Mouse (Mus musculus) intestine, embryonic 14.5 days (tissue): ENCODE data around the gene 6030408B16Rik. TPM values are rescaled to one million over a fixed set of nuclear protein-coding genes. Genes with fewer than 3 reads are reported as not detected.

Experiments
- ATAC-seq: fragments of 200-750 bp; cut with Nextera tagmentation; replicated peaks from 2 replicates; pipeline ENCODE4 v1.8.0; 2017; ENCODE audit warnings: low read depth, moderate number of reproducible peaks, moderate TSS enrichment, moderate library complexity; ENCODE audit not compliant: low FRiP score, low TSS enrichment
- DNase-seq: peaks from one replicate; pipeline ENCODE4 v3.0.0-alpha.2; 2018; ENCODE audit warnings: low spot score
- H3K27ac ChIP-seq: fragments of 300-500 bp; sonication (generic); 2 replicates; pipeline ENCODE4 v1.5.1; 2014; ENCODE audit warnings: low read depth, mild to moderate bottlenecking, control low read depth
- H3K27me3 ChIP-seq: fragments of 300-500 bp; sonication (generic); replicated peaks from 2 replicates; pipeline ENCODE4 v1.6.1; 2014; ENCODE audit warnings: low read length, control low read depth; ENCODE audit not compliant: control insufficient read depth, insufficient read depth
- H3K36me3 ChIP-seq: fragments of 300-500 bp; sonication (generic); 2 replicates; pipeline ENCODE4 v1.6.1; 2014; ENCODE audit warnings: low read length, control low read depth; ENCODE audit not compliant: control insufficient read depth, insufficient read depth
- H3K4me1 ChIP-seq: fragments of 300-500 bp; sonication (generic); replicated peaks from 2 replicates; pipeline ENCODE4 v1.6.1; 2014; ENCODE audit warnings: low read length, control low read depth, mixed read lengths; ENCODE audit not compliant: control insufficient read depth, insufficient read depth
- H3K4me2 ChIP-seq: fragments of 300-500 bp; sonication (generic); 2 replicates; pipeline ENCODE4 v1.6.1; 2014; ENCODE audit warnings: low read length
- H3K4me3 ChIP-seq: fragments of 300-500 bp; sonication (generic); 2 replicates; pipeline ENCODE4 v1.5.1; 2014; ENCODE audit warnings: low read depth, low read length, control low read depth, mixed read lengths
- H3K9ac ChIP-seq: fragments of 300-500 bp; sonication (generic); 2 replicates; pipeline ENCODE4 v1.6.1; 2014; ENCODE audit warnings: mild to moderate bottlenecking, low read length
- H3K9me3 ChIP-seq: fragments of 300-500 bp; sonication (generic); 2 replicates; pipeline ENCODE4 v1.6.1; 2016; ENCODE audit warnings: low read length, control low read depth; ENCODE audit not compliant: control insufficient read depth
- WGBS: fragments of 180-500 bp; shearing (Covaris S2); extraction: QIAGEN DNeasy Blood & Tissue Kit; methylation state at CpG from one replicate; pipeline ENCODE4 v1.1.7; 2014; 5-methylcytosine and 5-hydroxymethylcytosine counted together
- polyA plus RNA-seq: library from polyadenylated mRNA; unstranded; fragments of >200 nt; fragmentation: Nextera tagmentation; extraction: Ambion mirVana; gene quantifications from 2 replicates; pipeline ENCODE4 v1.2.1, GENCODE M21; 2014

6030408B16Rik gene
- polyA plus RNA-seq, 1 experiment from 2014 or later, result 5.9 TPM

GRCm38 (mm10) chr15:101253563-101253885 is 39.5 kb upstream of the 6030408B16Rik start:
- no peak overlapping the region for H3K27ac ChIP-seq
- H3K4me1 ChIP-seq, result peaks cover 8% of the 10 kb centered on the region; the same call in 1 of the 2 replicates
- peak overlapping the region; percentile 75 for H3K9ac ChIP-seq
- DNase-seq (no peak), ATAC-seq (no peak)
- H3K9me3 ChIP-seq, result peaks cover 4% of the 10 kb centered on the region; the same call in 1 of the 2 replicates
- 34% methylated on average over 3 of the region's 3 CpGs for WGBS
- H3K4me2 ChIP-seq, result peak overlapping the region; percentile 88
- no peaks in the 10 kb centered on the region for H3K36me3 ChIP-seq
- H3K27me3 ChIP-seq, result no peaks in the 10 kb centered on the region
- peak overlapping the region; percentile 62 for H3K4me3 ChIP-seq

GRCm38 (mm10) chr15:101253886-101254795 is 38.9 kb upstream of the 6030408B16Rik start, which contains the start of gene Nr4a1:
Gene Nr4a1 (plus strand): TSS chr15:101254269.
- peak; percentile 64 for ATAC-seq
- Histone ChIP-seq H3K9ac (peak within 1 kb of the TSS; percentile 75), H3K27ac (peak within 1 kb of the TSS; percentile 34; the same call in 1 of the 2 replicates), H3K4me3 (peak within 1 kb of the TSS; percentile 62), H3K9me3 (peaks cover 4% of the 10 kb centered on the region; the same call in 1 of the 2 replicates), H3K36me3 (no peaks in the 10 kb centered on the region), H3K27me3 (no peaks in the 10 kb centered on the region), H3K4me2 (peak within 1 kb of the TSS; percentile 88), H3K4me1 (peaks cover 3% of the 10 kb centered on the region; the same call in 1 of the 2 replicates)
- peak; percentile 82 for DNase-seq
- 2% methylated on average over 69 of the region's 82 CpGs for WGBS

GRCm38 (mm10) chr15:101255842-101256462 is 37.1 kb upstream of the 6030408B16Rik start:
- Histone ChIP-seq H3K4me3 (no peak overlapping the region), H3K4me2 (no peak overlapping the region), H3K27me3 (no peaks in the 10 kb centered on the region), H3K27ac (no peak overlapping the region), H3K36me3 (no peaks in the 10 kb centered on the region), H3K4me1 (peaks cover 13% of the 10 kb centered on the region), H3K9me3 (peaks cover 4% of the 10 kb centered on the region; the same call in 1 of the 2 replicates), H3K9ac (no peak overlapping the region)
- no peak for DNase-seq
- no peak for ATAC-seq
- 85% methylated on average over 7 of the region's 7 CpGs for WGBS

- Histone ChIP-seq H3K9me3 (peaks cover 4% of the 10 kb centered on the region; the same call in 1 of the 2 replicates), H3K9ac (no peak overlapping the region), H3K4me2 (no peak overlapping the region), H3K36me3 (no peaks in the 10 kb centered on the region), H3K27me3 (no peaks in the 10 kb centered on the region), H3K27ac (no peak overlapping the region), H3K4me1 (peaks cover 20% of the 10 kb centered on the region), H3K4me3 (no peak overlapping the region)
- DNase-seq (no peak), ATAC-seq (no peak)
- 75% methylated on average over 14 of the region's 14 CpGs for WGBS
Measured at GRCm38 (mm10) chr15:101256463-101257206, 36.4 kb upstream of the 6030408B16Rik start.

GRCm38 (mm10) chr15:101258420-101258819 is 34.6 kb upstream of the 6030408B16Rik start:
- Histone ChIP-seq H3K9ac (no peak overlapping the region), H3K4me1 (peaks cover 28% of the 10 kb centered on the region), H3K27me3 (no peaks in the 10 kb centered on the region), H3K4me2 (no peak overlapping the region), H3K9me3 (no peaks in the 10 kb centered on the region), H3K4me3 (no peak overlapping the region), H3K27ac (no peak overlapping the region), H3K36me3 (no peaks in the 10 kb centered on the region)
- 87% methylated on average over 11 of the region's 11 CpGs for WGBS
- ATAC-seq (no peak), DNase-seq (no peak)

DNA sequence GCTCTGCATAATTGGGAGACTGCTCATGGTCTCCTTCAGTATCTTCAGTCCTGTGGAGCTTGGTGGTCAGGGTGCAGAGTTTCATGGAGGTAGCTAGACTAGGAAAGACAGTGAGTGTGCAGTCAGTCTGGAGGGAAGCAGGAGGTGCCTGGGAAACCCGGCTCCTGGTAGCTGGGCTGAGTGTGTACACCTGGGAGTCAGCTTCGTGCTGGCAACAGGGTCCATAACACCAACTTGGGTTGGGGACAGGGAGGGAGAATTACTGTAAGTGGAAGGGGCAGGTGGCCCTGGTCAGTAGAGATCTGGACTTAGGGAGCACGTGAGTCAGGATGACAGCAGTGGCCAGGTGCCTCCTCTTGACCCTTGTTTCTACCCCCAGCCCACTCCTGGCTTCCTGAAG is 33.1 kb upstream of the 6030408B16Rik start:
- no peak for ATAC-seq
- no peak overlapping the region; the same call in 1 of the 2 replicates for H3K9ac ChIP-seq
- 76% methylated on average over 3 of the region's 3 CpGs for WGBS

GRCm38 (mm10) chr15:101260387-101260786 is 32.6 kb upstream of the 6030408B16Rik start:
- 36% methylated on average over 10 of the region's 10 CpGs for WGBS
- H3K27ac ChIP-seq, result peak overlapping the region; percentile 91
- no peak overlapping the region for H3K4me3 ChIP-seq
- DNase-seq (no peak), ATAC-seq (no peak)
- no peaks in the 10 kb centered on the region for H3K36me3 ChIP-seq
- H3K27me3 ChIP-seq, result no peaks in the 10 kb centered on the region
- peaks cover 27% of the 10 kb centered on the region for H3K4me1 ChIP-seq
- H3K9ac ChIP-seq, result 0 out of 2 replicates have a peak overlapping the region, but pooled peaks have one; percentile 16
- peak overlapping the region; percentile 33; the same call in 1 of the 2 replicates for H3K4me2 ChIP-seq
- no peaks in the 10 kb centered on the region for H3K9me3 ChIP-seq

More for the DNA sequence above, 33.1 kb upstream of the 6030408B16Rik start:
- Histone ChIP-seq H3K36me3 (no peaks in the 10 kb centered on the region), H3K27me3 (no peaks in the 10 kb centered on the region), H3K27ac (peak overlapping the region; percentile 91), H3K9me3 (no peaks in the 10 kb centered on the region), H3K4me1 (peaks cover 27% of the 10 kb centered on the region), H3K4me3 (no peak overlapping the region), H3K4me2 (no peak overlapping the region)
- DNase-seq, result no peak
